Mouse (Mus musculus) C2C12 (cell line): Measurements from ENCODE around the gene Rnase4. TPM values are rescaled to one million over a fixed set of nuclear protein-coding genes. Genes with fewer than 3 reads are reported as not detected.

Experiments
- H3K27me3 ChIP-seq: one replicate; pipeline ENCODE4 v1.6.1; 2011; ENCODE audit not compliant: control insufficient read depth, insufficient read depth, insufficient read length
- H3K36me3 ChIP-seq: one replicate; pipeline ENCODE4 v1.6.1; 2011; ENCODE audit not compliant: control insufficient read depth, insufficient read depth
- H3K4me3 ChIP-seq: one replicate; pipeline ENCODE4 v1.5.1; 2011; ENCODE audit warnings: mild to moderate bottlenecking, control low read depth; ENCODE audit not compliant: poor library complexity, insufficient read depth, severe bottlenecking
- H3K79me2 ChIP-seq: one replicate; pipeline ENCODE4 v1.6.1; 2011; ENCODE audit not compliant: control insufficient read depth, insufficient read depth
- H3K79me3 ChIP-seq: one replicate; pipeline ENCODE4 v1.6.1; 2011; ENCODE audit warnings: low read depth, control low read depth
- H3ac ChIP-seq: one replicate; pipeline ENCODE3; 2011; ENCODE audit warnings: low read depth; ENCODE audit not compliant: control insufficient read depth, insufficient read length
- CEBPB ChIP-seq: IDR thresholded peaks from one replicate; pipeline ENCODE4 v1.6.1; 2011; ENCODE audit warnings: low read depth, mild to moderate bottlenecking, control low read depth, moderate library complexity
- CTCF ChIP-seq: IDR thresholded peaks from one replicate; pipeline ENCODE4 v1.5.1; 2011; ENCODE audit not compliant: control insufficient read depth, insufficient read depth, insufficient read length
- FOSL1 ChIP-seq: IDR thresholded peaks from one replicate; pipeline ENCODE4 v1.8.0; 2011; ENCODE audit warnings: mild to moderate bottlenecking, low read length; ENCODE audit not compliant: poor library complexity, insufficient read depth, severe bottlenecking
- MAX ChIP-seq: IDR thresholded peaks from one replicate; pipeline ENCODE4 v1.6.1; 2011; ENCODE audit warnings: mild to moderate bottlenecking, control low read depth
- MYOD1 ChIP-seq: IDR thresholded peaks from one replicate; pipeline ENCODE4 v1.6.1; 2011; ENCODE audit warnings: low read depth; ENCODE audit not compliant: control insufficient read depth, insufficient read length
- MYOG ChIP-seq: IDR thresholded peaks from one replicate; pipeline ENCODE4 v1.6.1; 2011; ENCODE audit not compliant: control insufficient read depth, insufficient read length; ENCODE audit errors: extremely low read depth
- USF1 ChIP-seq: IDR thresholded peaks from one replicate; pipeline ENCODE4 v1.6.1; 2011; ENCODE audit warnings: low read depth, mild to moderate bottlenecking, control low read depth, moderate library complexity
- long read RNA-seq, 2 experiments: library from polyadenylated mRNA; unstranded; transcript quantifications; one replicate each; pipeline ENCODE4 v2.0.0; 2019 to 2020
- polyA plus RNA-seq: library from polyadenylated mRNA; unstranded; fragments of >200 nt; fragmentation: generic; extraction: Trizol; gene quantifications from one replicate; pipeline ENCODE4 v1.2.1, GENCODE M21; 2012; ENCODE audit warnings: missing spikeins

The Rnase4 gene
- 14.5 TPM for polyA plus RNA-seq
- long read RNA-seq, experiment 1, transcript Rnase4-201 (2 exons, 1,518 nt), result major isoform, 64 of 75 reads
- long read RNA-seq, experiment 1, partial matches to known transcripts, result 11 of 75 reads
- long read RNA-seq, experiment 1, other reads (novel, unspliced or antisense), result 0 of 75 reads
- long read RNA-seq, experiment 2, transcript Rnase4-201 (2 exons, 1,518 nt), result major isoform, 13 of 18 reads
- long read RNA-seq, experiment 2, partial matches to known transcripts, result 0 of 18 reads
- long read RNA-seq, experiment 2, other reads (novel, unspliced or antisense), result 5 of 18 reads

GRCm38 (mm10) chr14:51090921-51091900 is at the start of gene Rnase4, which contains the start of gene Ang:
Gene Rnase4, plus strand, starts transcription at chr14:51091077.
Gene Ang, plus strand, starts transcription at chr14:51091150.
- Histone ChIP-seq H3K4me3 (peak within 1 kb of the TSS; percentile 50), H3ac (peak within 1 kb of the TSS; percentile 65), H3K36me3 (no peaks in the 10 kb centered on the region), H3K79me3 (peaks cover 1% of the 10 kb centered on the region), H3K79me2 (no peaks in the 10 kb centered on the region), H3K27me3 (no peaks in the 10 kb centered on the region)
- TF ChIP-seq CEBPB (no peak), CTCF (no peak), FOSL1 (no peak), USF1 (no peak), MAX (no peak), MYOG (no peak), MYOD1 (no peak)

GRCm38 (mm10) chr14:51041769-51042168 is 49.1 kb upstream of the Rnase4 start, which contains the start of gene Rnase9:
Gene Rnase9, minus strand, starts transcription at chr14:51041869.
- TF ChIP-seq MYOG (no peak), CEBPB (no peak), FOSL1 (no peak), MAX (no peak), CTCF (no peak), MYOD1 (no peak), USF1 (no peak)
- H3K27me3 ChIP-seq, result no peaks in the 10 kb centered on the region
- no peaks in the 10 kb centered on the region for H3K36me3 ChIP-seq
- H3K79me3 ChIP-seq, result no peaks in the 10 kb centered on the region
- H3K79me2 ChIP-seq, result no peaks in the 10 kb centered on the region
- H3ac ChIP-seq, result no peak within 1 kb of the TSS
- H3K4me3 ChIP-seq, result no peak within 1 kb of the TSS

DNA sequence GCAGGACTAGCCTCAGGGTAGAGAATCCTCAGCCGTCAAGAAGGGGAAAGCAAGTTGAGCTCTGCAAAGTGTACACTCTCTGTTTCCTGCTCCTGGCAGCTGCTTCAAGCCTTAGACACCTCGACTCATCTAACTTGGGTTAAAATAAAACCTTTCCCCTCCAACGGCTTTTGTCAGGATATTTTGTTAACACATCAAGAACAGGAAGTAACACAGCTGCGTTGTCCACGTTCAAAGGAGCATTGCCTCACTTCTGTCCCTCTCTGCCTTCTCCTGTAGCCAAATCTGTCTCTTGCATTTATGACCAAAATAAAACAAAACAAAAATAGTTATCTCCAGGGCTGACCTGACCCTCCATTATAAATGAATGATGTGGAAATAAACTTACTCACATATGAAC is 43.0 kb upstream of the Rnase4 start:
- TF ChIP-seq MYOG (no peak), CEBPB (no peak), MYOD1 (no peak), MAX (no peak), CTCF (no peak), FOSL1 (no peak), USF1 (no peak)
- Histone ChIP-seq H3K79me2 (no peaks in the 10 kb centered on the region), H3K4me3 (no peak overlapping the region), H3ac (no peak overlapping the region), H3K36me3 (no peaks in the 10 kb centered on the region), H3K79me3 (no peaks in the 10 kb centered on the region), H3K27me3 (no peaks in the 10 kb centered on the region)

- no peaks in the 10 kb centered on the region for H3K79me2 ChIP-seq
- H3K36me3 ChIP-seq, result no peaks in the 10 kb centered on the region
- no peaks in the 10 kb centered on the region for H3K27me3 ChIP-seq
- no peaks in the 10 kb centered on the region for H3K79me3 ChIP-seq
- no peak within 1 kb of the TSS for H3ac ChIP-seq
- TF ChIP-seq CTCF, result no peak
- no peak for TF ChIP-seq CEBPB
- no peak within 1 kb of the TSS for H3K4me3 ChIP-seq
Measured at GRCm38 (mm10) chr14:51050063-51050462, 40.8 kb upstream of the Rnase4 start, which contains the start of gene Rnase11. Gene Rnase11, minus strand, starts transcription at chr14:51050163.

DNA sequence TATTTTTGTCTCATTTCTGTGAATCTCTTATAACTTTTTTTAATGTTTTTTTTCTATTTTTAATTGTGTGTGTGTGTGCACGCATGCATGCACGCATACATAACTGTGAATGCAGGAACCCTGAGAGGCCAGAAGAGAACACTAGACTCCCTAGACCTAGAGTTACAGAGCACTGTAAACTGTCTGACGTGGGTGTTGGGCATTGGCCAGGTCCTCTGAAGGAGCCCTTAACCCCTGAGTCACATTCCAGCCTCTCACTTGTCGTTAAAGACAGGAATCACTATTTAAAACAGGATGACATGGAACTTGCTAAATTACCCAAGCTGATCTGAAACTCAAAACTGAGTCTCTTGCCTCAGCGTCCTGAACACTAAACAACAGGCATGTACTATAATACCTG is 38.9 kb upstream of the Rnase4 start:
- no peaks in the 10 kb centered on the region for H3K36me3 ChIP-seq
- no peaks in the 10 kb centered on the region for H3K79me3 ChIP-seq
- no peak for TF ChIP-seq CTCF
- no peak for TF ChIP-seq CEBPB
- no peak for TF ChIP-seq MAX
- TF ChIP-seq USF1, result no peak
- no peak for TF ChIP-seq FOSL1
- TF ChIP-seq MYOG, result no peak
- TF ChIP-seq MYOD1, result no peak
- no peaks in the 10 kb centered on the region for H3K79me2 ChIP-seq
- H3K4me3 ChIP-seq, result no peak overlapping the region
- H3K27me3 ChIP-seq, result no peaks in the 10 kb centered on the region
- H3ac ChIP-seq, result no peak overlapping the region

DNA sequence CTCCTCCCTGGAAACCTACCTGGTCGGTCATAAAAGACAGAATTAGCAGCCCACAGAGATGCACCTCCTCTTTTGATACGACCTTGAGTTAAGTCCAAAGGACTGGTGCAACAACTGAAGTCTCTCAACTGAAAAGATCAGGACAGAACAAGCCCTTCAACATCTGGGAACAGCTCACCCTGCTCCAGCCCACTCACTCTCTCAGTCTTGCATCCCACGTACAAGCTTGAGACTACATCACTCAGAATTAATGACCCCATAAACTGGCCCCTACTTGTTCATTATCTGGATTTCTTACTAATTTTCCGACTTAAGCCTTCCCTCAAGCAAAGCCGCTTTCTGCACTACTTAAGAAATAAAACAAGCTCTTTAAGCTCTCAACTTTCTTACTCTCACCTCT is 37.7 kb upstream of the Rnase4 start:
- Histone ChIP-seq H3K79me3 (no peaks in the 10 kb centered on the region), H3K27me3 (no peaks in the 10 kb centered on the region), H3ac (no peak overlapping the region), H3K4me3 (no peak overlapping the region), H3K79me2 (no peaks in the 10 kb centered on the region), H3K36me3 (no peaks in the 10 kb centered on the region)
- TF ChIP-seq USF1 (no peak), MYOD1 (no peak), CTCF (no peak), MAX (no peak), MYOG (no peak), CEBPB (no peak), FOSL1 (no peak)
